Mouse (Mus musculus) cerebral cortex, adult 2 months (tissue): Measurements from ENCODE around the gene Metrn.

Experiments used
- WGBS: fragments of 180-500 bp; shearing (Covaris S2); methylation state at CpG from one replicate; pipeline ENCODE4 v1.1.7; 2018; 5-methylcytosine and 5-hydroxymethylcytosine counted together

The Metrn gene

GRCm38 (mm10) chr17:25796951-25797369 is at the start of gene Metrn:
Gene Metrn, minus strand, starts transcription at chr17:25797136.
- WGBS, result under 1% methylated on average over 35 of the region's 35 CpGs

- WGBS, result under 1% methylated on average over 21 of the region's 21 CpGs
These were observed 47.5 kb upstream of the Metrn start, which contains the start of gene Rhot2 for GRCm38 (mm10) chr17:25844396-25844901. Gene Rhot2, minus strand, starts transcription at chr17:25844851.

- 1% methylated on average over 38 of the region's 38 CpGs for WGBS
These were observed 46.9 kb upstream of the Metrn start for GRCm38 (mm10) chr17:25843636-25844395.

GRCm38 (mm10) chr17:25843122-25843521 is 46.2 kb upstream of the Metrn start:
- WGBS, result 88% methylated on average over 4 of the region's 4 CpGs

GRCm38 (mm10) chr17:25842509-25842908 is 45.6 kb upstream of the Metrn start:
- whole genome bisulfite sequencing, result 56% methylated on average over 3 of the region's 3 CpGs

GRCm38 (mm10) chr17:25841117-25841880 is 44.4 kb upstream of the Metrn start, which contains the start of gene Gm20683:
Gene Gm20683, minus strand, starts transcription at chr17:25841763.
- 91% methylated on average over 22 of the region's 22 CpGs for WGBS

- 96% methylated on average over 6 of the region's 6 CpGs for WGBS
These were observed 43.6 kb upstream of the Metrn start for GRCm38 (mm10) chr17:25840519-25840918.

- 77% methylated on average over 14 of the region's 14 CpGs for WGBS
These were observed 42.7 kb upstream of the Metrn start for GRCm38 (mm10) chr17:25839455-25840235.

GRCm38 (mm10) chr17:25838904-25839303 is 42.0 kb upstream of the Metrn start:
- WGBS, result 84% methylated on average over 4 of the region's 4 CpGs

- WGBS, result 22% methylated on average over 3 of the region's 3 CpGs
These were observed 40.6 kb upstream of the Metrn start for GRCm38 (mm10) chr17:25837533-25837932.

GRCm38 (mm10) chr17:25837076-25837410 is 40.1 kb upstream of the Metrn start, which contains the start of gene Rhbdl1:
Gene Rhbdl1, minus strand, starts transcription at chr17:25837295.
- WGBS, result 3% methylated on average over 29 of the region's 29 CpGs

GRCm38 (mm10) chr17:25836397-25837075 is 39.6 kb upstream of the Metrn start:
- 11% methylated on average over 23 of the region's 23 CpGs for WGBS

GRCm38 (mm10) chr17:25835816-25836215 is 38.9 kb upstream of the Metrn start:
- WGBS, result 94% methylated on average over 16 of the region's 16 CpGs

- 91% methylated on average over 7 of the region's 7 CpGs for WGBS
These were observed 38.4 kb upstream of the Metrn start for GRCm38 (mm10) chr17:25835301-25835700.

- WGBS, result 74% methylated on average over 12 of the region's 12 CpGs
These were observed 37.8 kb upstream of the Metrn start for GRCm38 (mm10) chr17:25834595-25835222.

GRCm38 (mm10) chr17:25833961-25834594 is 37.1 kb upstream of the Metrn start:
- WGBS, result 25% methylated on average over 6 of the region's 6 CpGs

- WGBS, result 1% methylated on average over 24 of the region's 24 CpGs
These were observed 36.3 kb upstream of the Metrn start, which contains the start of gene Stub1 for GRCm38 (mm10) chr17:25833291-25833663. Gene Stub1, minus strand, starts transcription at chr17:25833404.

GRCm38 (mm10) chr17:25832436-25833290 is 35.7 kb upstream of the Metrn start:
- under 1% methylated on average over 77 of the region's 77 CpGs for WGBS
